Mouse (Mus musculus): Measurements from ENCODE around the gene Ccl28.
"Not testable (repeated sequence)": the region's sequence is repeated elsewhere in the genome, so short reads cannot be mapped to it uniquely, and the experiment has no call there.

DNA sequence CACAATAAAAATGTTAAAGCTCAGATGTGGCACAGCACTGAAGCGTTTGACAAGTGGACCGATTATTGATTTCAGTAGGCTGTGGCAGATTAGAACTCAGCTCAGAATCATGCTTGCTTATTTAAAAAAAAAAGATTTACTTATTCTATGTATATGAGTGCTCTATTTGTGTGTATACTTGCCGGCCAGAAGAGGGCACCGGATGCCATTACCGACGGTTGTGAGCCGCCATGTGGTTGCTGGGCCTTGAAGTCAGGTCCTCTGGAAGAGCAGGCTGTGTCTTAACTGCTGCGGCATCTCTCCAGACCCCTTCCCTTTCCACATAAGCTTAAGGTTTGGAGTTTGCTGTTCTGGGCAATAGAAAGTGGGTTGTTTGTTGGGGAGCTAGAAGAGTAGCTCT is 19.7 kb upstream of the Ccl28 start:
- not testable (repeated sequence) for TF ChIP-seq CTCF, POLR2A (IDR thresholded peaks at IDR 0.05; ENCODE audit: extremely low read depth, insufficient read depth, low read length)

Measured in cortical plate, adult 2 months (tissue).